Mouse (Mus musculus) 416B (cell line): ENCODE measurements around the gene Coq5.
A peak's percentile ranks its signal among the peaks of the same experiment; 100 is the strongest.
"Not testable (repeated sequence)": the region's sequence is repeated elsewhere in the genome, so short reads cannot be mapped to it uniquely, and the experiment has no call there.

Experiments used
- DNase-seq: peaks from one replicate; pipeline ENCODE4 v3.0.0; 2011; ENCODE audit warnings: low read depth

The Coq5 gene

DNA sequence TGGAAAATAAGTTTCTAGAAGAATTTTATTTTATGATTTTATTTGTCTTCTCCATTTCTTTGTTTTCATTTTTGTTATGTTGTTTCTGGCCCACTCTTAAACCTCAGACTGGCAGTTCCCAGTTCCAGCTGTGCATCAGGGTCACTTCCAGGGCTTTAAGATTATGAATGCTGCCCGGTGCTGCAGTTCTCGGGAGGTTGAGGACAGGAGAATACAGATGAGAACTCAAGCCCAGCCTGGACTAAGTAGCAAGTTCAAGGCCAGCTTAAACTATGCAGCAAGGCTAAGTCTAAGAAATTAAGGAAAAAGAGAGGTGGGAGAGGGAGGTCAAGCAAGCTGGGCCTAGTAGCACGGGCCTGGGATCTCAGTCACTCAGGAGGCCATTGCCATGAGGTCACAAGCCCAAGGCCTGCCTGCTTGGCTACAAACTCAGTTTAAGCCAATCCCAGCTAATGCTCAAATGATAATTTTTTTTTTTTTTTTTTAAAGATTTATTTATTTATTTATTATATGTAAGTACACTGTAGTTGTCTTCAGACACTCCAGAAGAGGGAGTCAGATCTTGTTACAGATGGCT, 11.9 kb upstream of the Coq5 start:
- DNase-seq, result no peak

DNA sequence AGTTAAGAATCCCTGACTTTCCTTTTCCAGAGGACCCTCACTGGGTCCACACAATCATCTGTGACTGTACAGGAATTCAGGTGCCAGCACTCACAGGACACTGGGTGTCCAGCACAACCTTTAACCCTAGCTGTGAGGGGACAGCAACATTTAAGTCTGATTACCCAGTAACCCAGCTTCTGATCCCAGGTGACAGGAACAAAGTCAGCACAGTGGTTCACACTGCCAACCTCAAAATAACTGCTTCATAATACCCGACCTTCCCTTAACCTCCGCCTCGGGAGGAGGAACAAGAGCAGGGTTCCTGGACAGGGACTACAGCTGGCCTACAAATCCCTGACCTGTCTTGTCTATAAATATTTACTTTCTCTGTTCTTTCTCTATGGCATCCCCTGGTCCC, 11.2 kb upstream of the Coq5 start:
- DNase-seq, result peak; percentile 47

DNA sequence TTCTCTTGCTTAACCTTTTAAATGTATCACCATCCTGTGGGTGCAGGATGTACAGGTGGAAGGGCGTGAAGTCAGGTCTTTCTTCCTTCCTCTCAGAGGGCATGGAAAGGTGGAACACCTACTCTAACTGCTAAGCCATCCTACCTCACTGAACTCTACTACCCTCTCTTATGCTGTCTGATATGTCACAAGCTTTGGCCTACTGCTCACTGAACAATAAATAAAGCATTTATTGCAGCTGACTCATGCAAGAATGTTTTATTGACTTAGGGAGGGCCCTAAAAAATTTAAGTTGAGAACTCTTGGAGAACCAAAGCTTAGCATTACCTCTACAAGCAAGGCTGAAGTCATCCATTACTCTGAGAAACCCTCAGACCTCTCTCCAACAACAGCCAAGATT, 9.5 kb upstream of the Coq5 start:
- DNase-seq, result no peak

DNA sequence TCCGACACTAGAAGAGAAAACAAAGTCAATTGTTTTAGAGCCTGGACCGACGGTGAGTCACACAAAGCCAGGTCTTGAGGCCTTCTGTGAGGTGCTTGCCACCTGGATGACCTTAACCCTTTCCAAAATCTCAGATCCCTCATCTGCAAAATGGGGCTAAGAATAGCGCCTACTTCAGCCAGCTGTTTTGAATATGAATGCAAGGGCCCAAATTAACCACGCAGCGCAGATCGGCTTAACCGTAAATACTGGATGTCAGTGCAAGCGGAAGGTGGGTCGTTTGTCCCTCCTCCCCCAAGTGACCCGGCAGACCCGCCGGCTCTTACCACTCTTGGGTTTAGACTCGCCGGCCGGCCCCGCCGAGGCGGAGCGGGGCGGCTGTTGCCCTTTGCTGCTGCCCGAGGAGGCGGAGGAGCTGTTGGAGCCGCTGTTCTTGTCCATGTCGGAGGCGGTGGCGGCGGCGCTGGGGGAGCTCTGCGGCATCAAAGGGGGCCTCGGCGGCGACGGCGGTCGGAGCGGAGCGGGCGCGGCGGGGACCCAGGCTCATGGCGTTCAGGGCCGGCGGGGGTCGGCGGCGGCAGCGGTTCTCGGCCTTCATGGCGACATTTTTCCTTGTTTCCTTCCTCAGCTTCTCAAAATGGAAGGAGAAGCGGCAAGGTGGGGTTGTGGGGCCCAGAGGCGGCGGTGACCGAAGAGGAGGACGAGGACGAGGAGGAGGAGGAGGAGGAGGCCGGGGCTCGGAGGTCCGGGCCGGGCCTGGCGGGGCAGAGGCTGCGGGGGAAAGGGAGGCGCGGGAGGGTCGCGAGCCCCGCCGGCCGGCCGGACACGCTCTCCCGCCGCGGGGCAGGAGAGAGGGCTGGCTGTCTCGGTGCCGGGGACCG, 7.3 kb upstream of the Coq5 start:
- DNase-seq, result peak; percentile 44

DNA sequence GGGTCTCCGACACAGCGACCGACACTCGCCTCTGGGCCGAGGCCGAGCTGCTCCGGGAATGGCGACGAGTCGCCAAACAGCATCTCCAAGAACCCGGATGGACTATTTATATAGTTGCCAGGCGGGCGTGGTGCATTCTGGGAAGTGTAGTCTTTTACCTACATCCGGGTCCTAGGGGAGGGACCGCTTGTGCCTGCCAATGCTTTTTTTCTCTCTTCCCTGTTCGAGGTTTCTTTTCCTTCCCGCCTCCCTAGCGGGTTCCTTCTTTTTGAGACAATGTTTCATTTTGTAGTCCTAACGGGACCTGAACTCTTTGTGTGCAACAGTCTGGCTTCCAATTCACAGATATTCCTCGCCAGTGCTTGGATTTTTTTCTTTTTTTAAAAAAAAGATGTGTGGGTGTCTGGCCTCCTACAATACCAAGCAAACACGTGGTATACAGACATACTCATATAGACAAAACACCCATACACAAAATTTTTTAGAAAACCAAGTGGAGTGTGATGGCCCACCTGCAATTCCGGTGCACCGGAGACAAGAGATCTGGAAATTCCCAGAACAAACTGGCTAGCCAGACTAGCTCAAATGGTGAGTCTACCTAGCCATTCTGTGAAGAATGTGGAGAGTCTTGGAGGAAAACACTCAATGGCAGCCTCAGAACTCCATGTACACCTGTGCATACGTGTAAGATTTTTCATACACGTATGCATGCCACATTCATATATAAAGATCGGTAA, 6.5 kb upstream of the Coq5 start, which contains the start of gene Rnf10:
Rnf10 (minus strand) TSS at position 87 of the 737 bp plus-strand sequence.
- DNase-seq, result peak; percentile 97

DNA sequence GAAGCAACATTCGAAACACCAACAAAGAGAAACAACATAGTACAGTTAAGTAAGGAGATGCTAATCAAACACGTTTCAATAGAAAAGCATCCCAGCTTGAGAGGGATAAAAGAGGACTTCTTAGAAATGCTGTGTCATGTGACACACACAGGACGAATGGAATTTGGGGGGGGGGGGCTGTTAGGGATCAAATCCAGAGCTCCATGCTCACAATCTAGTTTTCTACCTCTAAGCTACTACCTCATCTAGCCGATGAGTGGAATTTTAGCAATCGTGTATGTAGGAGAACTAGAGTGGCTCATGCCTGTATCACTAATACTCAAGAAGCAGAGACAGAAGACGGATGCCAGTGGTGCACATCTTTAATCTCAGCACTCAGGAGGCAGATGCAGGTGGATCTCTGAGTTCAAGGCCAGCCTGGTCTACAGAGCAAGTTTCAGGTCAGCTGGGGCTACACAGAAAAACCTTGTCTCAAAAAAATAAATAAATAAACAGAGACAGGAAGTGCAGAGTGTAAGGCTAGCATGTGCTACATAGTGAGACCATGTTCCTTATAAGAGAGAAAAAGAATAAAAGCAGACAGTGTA, 5.8 kb upstream of the Coq5 start:
- peak; percentile 46 for DNase-seq

DNA sequence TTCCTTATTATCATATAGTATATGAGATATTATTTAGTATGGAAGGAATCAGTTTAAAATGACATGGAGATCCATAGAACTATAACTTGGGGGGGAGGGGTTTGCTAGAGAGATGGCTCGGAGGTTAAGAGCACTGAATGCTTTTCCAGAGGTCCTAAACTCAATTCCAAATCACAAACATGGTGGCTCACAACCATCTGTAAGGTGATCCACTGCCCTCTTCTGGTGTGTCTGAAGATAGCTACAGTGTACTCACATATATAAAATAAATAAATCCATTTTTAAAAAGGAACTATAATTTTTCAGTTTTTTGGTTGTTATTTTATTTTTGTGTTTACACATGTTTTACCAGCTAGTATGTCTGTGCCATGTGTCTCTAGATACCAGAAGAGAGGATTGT, 5.1 kb upstream of the Coq5 start:
- peak; percentile 66 for DNase-seq

DNA sequence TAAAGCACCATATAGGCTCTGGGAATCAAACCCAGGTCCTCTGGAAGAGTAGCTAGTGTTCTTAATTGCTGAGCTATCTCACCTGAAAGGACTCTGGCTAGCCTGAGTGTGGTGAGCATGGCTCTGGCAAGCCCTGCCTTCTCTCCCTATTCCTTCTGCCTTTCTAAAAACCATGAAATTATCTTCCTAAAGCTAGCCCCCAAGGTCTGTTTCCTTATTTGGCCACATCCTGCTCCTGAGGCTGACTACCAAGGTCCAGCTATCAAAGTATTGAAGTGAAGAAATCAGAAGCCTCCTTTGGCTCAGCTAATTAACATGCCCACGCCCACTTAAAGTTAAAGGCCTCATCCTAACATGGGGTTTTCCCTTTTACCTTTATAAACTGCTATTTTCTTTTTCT, 4.7 kb upstream of the Coq5 start:
- peak; percentile 86 for DNase-seq

DNA sequence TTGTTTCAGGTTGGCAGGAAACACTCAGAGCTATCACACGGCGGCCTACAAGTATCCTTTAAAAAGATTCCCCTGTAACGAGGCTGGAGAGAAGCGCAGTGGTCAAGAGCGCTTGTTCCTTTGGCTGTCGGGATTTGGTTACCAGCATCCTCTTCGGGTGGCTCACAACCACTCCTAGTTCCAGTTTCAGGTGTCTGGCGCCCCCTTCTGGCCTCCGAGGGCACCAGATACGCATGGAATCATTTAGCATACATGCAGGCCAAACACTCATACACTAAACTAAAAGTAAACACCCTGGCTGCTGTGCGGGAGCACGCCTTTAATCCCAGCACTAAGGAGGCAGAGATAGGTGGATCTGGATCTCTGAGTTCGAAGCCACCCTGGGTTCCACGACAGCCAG, 3.5 kb upstream of the Coq5 start:
- peak; percentile 74 for DNase-seq

DNA sequence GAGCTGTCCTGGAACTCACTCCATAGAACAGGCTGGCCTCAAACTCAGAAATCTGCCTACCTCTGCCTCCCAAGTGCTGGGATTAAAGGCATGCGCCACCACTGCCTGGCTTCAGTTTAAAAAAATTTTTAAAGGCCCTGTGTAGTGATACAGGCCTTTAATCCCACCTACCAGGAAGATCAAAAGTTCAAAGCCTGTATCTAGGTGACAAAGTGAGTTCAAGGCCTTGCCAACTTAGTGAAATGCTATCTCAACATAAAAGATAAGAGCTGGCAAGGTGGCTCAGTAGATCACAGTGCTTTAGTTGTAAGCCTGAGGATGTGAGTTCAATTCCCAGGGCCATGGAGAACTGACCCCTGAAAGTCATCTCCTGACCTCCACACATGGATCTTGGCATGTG, 1.4 kb upstream of the Coq5 start:
- no peak for DNase-seq

DNA sequence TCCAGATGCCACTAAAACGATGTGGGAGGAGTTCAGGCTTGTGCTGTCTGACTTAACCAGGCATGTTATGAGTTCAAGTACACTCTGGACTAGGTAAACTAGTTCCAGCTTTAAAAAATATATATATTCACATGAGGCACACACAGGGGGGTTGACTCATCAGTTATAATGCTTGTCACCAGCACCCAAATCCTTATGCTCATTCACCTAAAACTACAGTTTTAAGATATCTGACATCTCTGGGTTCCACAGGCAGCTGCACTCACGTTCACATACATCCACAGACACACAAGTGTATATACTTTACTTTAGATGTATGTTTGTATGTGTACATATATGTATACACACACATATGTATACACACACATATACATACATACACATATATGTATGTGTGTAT, 681 bp upstream of the Coq5 start:
- no peak for DNase-seq

DNA sequence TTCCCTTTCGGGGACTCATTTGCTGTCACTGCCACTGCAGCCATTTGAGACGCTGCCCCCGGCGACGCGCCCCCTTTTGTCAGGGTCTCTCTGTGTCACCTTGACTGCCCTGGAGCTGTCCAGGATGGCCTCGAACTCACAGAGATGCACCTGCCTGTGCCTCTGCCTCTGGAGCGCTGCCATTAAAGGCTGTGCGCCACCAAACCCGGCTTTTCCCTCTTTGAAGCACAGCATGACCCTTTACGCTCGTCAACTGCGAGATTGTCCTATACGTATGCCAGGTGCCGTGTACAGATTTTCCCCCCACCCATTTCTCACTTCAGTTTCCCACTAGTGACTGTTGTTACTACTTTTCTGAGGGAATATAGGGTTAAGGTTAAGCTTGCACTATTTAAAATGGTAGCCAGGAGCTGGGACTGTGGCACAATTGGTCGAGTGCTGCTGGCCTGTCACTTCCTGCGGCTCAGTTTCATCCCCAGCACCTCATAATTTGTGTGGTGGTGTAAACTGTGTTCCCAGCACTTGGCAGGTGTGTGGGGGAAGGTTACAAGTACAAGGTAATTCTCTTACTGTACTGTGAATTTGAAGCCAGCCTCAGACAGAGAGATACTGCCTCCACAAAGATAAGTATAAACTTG, 703 bp downstream of the Coq5 start:
- peak; percentile 50 for DNase-seq

DNA sequence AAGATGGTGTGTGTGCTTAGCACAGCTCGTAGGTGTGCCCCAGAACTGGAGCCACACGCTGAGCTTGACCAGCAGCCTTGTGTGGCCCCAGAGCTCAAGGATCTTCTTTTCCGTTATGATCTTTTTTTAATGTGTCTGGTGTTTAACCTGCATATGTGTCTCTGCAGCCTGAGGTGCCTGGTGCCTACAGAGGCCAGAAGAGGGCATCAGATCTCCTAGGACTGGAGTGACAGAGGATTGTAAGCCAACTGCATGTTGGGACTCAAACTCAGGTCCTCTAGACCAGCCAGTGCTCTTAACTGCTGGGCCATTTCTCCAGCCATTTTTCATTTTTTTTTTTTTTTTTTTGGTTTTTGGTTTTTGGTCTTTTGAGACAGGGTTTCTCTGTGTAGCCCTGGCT, 5.3 kb downstream of the Coq5 start:
- peak; percentile 64 for DNase-seq

DNA sequence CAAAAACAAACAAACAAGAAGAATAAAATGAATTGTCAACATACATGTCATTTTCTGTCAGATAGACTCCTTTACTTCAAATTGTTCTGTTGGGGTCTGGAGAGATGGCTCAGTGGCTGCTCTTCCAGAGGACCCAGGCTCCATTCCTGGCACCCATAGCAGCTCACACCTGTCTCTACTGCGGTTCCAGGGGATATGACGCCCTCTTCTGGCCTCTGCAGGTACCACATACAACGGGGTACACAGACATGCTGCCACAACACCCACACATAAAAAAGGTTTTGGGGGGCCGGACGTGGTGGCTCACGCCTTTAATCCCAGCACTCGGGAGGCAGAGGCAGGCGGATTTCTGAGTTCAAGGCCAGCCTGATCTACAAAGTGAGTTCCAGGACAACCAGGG, 14.7 kb downstream of the Coq5 start:
- DNase-seq, result no peak

DNA sequence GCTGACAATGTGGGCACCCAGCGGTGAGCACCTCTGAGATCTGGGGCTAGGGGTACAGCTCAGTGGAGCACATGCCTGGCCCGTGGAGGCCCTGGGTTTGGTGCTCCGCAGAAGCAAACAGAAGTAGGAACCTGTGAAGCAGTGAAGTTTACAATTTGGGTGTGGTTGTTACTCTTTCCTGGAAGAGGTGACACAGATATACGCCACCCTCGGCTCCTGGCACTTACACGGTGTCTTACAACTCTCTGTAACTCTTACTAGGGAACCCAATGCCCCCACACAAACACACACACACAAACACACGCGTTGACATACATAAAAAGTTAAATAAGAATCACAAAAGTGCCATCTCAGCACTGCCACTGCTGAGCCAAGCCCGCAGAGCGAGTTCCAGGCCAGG, 16.9 kb downstream of the Coq5 start:
- no peak for DNase-seq

DNA sequence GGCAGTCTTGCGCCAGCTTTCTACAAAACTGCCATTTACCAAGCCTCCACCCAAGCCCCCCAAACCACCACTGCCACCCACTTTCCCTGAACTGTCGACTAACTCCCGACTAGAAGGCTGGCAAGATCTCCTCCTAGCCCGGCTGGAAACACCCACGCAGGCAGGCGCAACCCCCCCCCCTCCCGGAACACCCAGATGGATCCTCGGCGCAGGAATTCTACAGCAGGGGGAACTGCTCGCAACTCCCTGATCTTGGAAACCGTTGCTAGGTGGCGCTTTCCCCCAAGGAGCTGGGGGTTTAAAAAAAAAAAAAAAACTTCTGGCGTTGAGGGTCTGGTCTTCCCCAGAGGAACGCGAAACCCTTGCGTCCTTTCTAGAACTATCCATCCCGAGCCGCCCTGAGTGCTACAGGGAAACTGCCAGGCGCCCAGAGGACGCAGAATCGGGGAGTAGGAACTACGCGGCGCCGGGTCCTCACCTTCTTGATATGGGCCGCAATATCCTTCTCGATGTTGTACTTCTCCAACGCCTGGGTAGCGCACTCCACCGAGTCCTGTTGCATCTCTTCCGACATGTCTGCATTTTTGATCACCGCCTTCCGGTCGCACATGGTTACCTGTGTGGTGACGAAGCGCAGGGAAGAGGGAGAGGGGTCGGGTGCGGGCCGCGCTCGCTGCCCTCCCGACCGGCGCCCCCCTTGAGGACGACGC, 20.7 kb downstream of the Coq5 start:
- DNase-seq, result peak; percentile 68

DNA sequence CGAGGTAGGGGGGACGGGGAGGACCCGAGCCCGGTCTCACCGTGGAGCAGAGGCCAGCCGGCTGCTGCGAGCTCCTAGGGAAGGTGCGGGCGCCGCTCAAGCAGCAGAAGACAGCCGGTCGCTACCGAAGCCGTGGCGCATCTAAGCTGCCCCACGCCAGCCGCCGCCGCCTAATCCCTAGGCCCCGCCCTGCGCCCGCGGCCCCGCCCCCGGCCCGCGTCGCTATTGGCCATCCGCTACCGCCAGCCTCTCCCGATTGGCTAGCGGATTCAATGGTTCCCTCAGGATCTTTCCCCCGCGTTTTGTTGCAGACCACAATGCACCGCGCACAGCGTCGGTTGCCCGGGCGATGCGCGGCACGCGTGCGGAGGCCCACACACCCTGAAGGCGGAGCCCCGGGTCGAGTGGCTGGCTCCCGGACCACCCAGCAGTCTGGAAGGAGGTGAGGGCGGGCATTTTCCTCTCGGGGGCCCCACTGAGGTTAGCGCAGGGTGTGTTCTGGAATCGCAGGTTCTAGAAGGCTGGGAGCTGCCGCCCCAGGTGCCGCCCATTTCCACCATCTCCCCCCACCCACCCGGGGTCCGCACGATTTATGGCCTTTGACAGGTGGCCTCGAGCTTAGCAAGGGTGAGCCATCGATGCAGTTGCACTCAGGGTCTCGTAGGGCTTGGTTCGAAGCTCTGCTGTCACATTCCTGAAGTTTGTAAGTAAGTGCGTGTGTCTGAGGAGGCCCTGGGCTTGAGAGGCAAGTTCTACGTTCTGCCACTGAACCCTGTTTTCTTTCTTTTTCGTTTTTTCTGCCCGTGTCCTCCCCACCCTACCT, 21.5 kb downstream of the Coq5 start, which contains the start of gene Dynll1:
Dynll1 (minus strand) TSS at position 208 of the 823 bp plus-strand sequence.
- DNase-seq, result peak; percentile 98

DNA sequence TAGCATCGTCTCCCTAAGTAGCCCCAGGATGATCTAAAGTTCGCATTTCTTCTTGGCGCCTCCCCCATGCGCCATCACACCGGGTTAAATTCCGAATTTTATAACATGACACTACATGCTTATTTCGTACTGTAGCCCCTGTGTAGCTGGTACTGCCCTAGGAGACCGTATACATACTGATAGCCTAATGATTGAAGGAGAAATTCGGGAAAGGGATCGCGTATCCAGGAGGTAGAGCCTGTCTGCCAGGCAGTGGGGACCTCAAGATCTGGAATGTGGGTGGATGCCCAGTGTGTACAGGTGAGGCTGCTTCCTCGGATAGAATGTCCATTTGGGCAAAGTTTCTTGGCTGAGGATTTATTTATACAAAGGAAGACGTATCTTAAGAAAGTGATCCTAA, 22.1 kb downstream of the Coq5 start:
- no peak for DNase-seq

DNA sequence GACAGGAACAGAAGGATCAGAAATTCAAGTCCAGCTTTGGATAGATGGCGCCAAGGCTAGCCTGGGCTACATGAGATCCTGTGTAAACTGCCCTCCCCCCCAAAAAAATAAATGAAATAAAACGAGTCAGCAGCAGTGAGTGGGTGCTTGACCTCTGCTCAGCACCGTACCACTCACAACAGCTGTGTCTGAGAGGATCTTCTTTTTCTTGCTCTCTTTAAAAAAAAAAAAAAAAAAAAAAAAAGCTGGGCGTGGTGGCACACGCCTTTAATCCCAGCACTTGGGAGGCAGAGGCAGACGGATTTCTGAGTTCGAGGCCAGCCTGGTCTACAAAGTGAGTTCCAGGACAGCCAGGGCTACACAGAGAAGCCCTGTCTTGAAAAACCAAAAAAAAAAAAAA, 22.7 kb downstream of the Coq5 start:
- not testable (repeated sequence) for DNase-seq

DNA sequence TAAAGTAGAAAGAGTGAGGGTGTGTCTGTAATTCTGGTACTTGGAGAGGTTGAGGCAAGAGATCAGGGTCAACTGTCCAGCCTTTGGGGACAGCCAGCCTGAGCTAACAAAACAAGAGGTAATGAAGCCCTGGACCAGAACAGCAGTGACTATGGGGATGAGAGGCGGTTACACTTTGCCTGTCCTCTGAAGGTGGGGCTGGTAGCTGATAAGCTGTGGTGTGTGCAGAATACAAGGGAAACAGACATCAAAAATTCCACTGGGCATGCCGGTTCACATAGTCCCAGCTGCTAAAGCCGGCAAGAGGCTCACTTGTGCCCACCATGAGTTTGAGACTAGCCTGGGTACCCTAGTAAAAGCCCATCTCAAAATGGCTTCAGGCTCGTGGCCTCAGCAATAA, 32.9 kb downstream of the Coq5 start:
- no peak for DNase-seq
